Mouse (Mus musculus): Measurements from ENCODE around the gene Lzts2. TPM values are rescaled to one million over a fixed set of nuclear protein-coding genes. Genes with fewer than 3 reads are reported as not detected.

The Lzts2 gene
- polyA plus RNA-seq, 1 experiment from 2014 or later: 24.7 TPM

GRCm38 (mm10) chr19:45047417-45047934 is 33.3 kb downstream of the Lzts2 start, which contains the start of gene Sfxn3:
Gene Sfxn3 (plus strand): TSS chr19:45047503.
- H3K27ac ChIP-seq: peak within 1 kb of the TSS; percentile 87
- H3K4me1 ChIP-seq: peaks cover 43% of the 10 kb centered on the region

GRCm38 (mm10) chr19:45047935-45048643 is 33.9 kb downstream of the Lzts2 start:
- H3K27me3 ChIP-seq: peaks cover 19% of the 10 kb centered on the region
- peak overlapping the region; percentile 87 for H3K27ac ChIP-seq
- H3K36me3 ChIP-seq (ENCODE audit: poor library complexity, severe bottlenecking): peaks cover 22% of the 10 kb centered on the region
- H3K9me3 ChIP-seq (replicated peaks): no peaks in the 10 kb centered on the region
- peak overlapping the region; percentile 77 for H3K9ac ChIP-seq
- ATAC-seq: peak; percentile 65
- H3K4me2 ChIP-seq: peak overlapping the region; percentile 68
- 36% methylated on average over 11 of the region's 11 CpGs for WGBS
- peak overlapping the region; percentile 54 for H3K4me3 ChIP-seq
- peaks cover 43% of the 10 kb centered on the region for H3K4me1 ChIP-seq

More at GRCm38 (mm10) chr19:45047417-45047934, 33.3 kb downstream of the Lzts2 start, which contains the start of gene Sfxn3:
- Histone ChIP-seq H3K9ac (peak within 1 kb of the TSS; percentile 77), H3K36me3 (ENCODE audit: poor library complexity, severe bottlenecking) (peaks cover 16% of the 10 kb centered on the region), H3K27me3 (peaks cover 19% of the 10 kb centered on the region), H3K9me3 (replicated peaks) (no peaks in the 10 kb centered on the region), H3K4me3 (peak within 1 kb of the TSS; percentile 54), H3K4me2 (peak within 1 kb of the TSS; percentile 68)
- peak; percentile 86 for ATAC-seq
- WGBS: under 1% methylated on average over 26 of the region's 26 CpGs

- H3K4me1 ChIP-seq: peaks cover 43% of the 10 kb centered on the region
- H3K36me3 ChIP-seq (ENCODE audit: poor library complexity, severe bottlenecking): peaks cover 29% of the 10 kb centered on the region
- WGBS: 81% methylated on average over 12 of the region's 12 CpGs
These were observed 34.6 kb downstream of the Lzts2 start for GRCm38 (mm10) chr19:45048644-45049365.

GRCm38 (mm10) chr19:45049523-45049922 is 35.3 kb downstream of the Lzts2 start:
- H3K4me2 ChIP-seq: peak overlapping the region; percentile 68
- H3K9ac ChIP-seq: 0 out of 2 replicates have a peak overlapping the region, but pooled peaks have one; percentile 47
- no peak overlapping the region for H3K27ac ChIP-seq
- H3K4me1 ChIP-seq: peaks cover 43% of the 10 kb centered on the region
- no peak overlapping the region for H3K4me3 ChIP-seq
- no peak for ATAC-seq
- H3K36me3 ChIP-seq (ENCODE audit: poor library complexity, severe bottlenecking): peaks cover 35% of the 10 kb centered on the region
- peaks cover 16% of the 10 kb centered on the region for H3K27me3 ChIP-seq
- H3K9me3 ChIP-seq (replicated peaks): no peaks in the 10 kb centered on the region
- 83% methylated on average over 9 of the region's 9 CpGs for WGBS

More at GRCm38 (mm10) chr19:45048644-45049365, 34.6 kb downstream of the Lzts2 start:
- ATAC-seq: no peak
- no peaks in the 10 kb centered on the region for H3K9me3 ChIP-seq (replicated peaks)
- peak overlapping the region; percentile 68 for H3K4me2 ChIP-seq
- peak overlapping the region; percentile 87 for H3K27ac ChIP-seq
- H3K27me3 ChIP-seq: peaks cover 19% of the 10 kb centered on the region
- peak overlapping the region; percentile 77 for H3K9ac ChIP-seq
- H3K4me3 ChIP-seq: peak overlapping the region; percentile 54

GRCm38 (mm10) chr19:45053451-45053850 is 39.2 kb downstream of the Lzts2 start:
- H3K9me3 ChIP-seq (replicated peaks): no peaks in the 10 kb centered on the region
- peaks cover 39% of the 10 kb centered on the region for H3K4me1 ChIP-seq
- no peaks in the 10 kb centered on the region for H3K27me3 ChIP-seq
- no peak overlapping the region for H3K27ac ChIP-seq
- H3K4me3 ChIP-seq: no peak overlapping the region
- H3K4me2 ChIP-seq: no peak overlapping the region
- ATAC-seq: no peak
- no peak overlapping the region for H3K9ac ChIP-seq
- H3K36me3 ChIP-seq (ENCODE audit: poor library complexity, severe bottlenecking): peaks cover 44% of the 10 kb centered on the region
- 86% methylated on average over 8 of the region's 8 CpGs for WGBS

GRCm38 (mm10) chr19:45054892-45055690 is 40.9 kb downstream of the Lzts2 start:
- Histone ChIP-seq H3K9me3 (replicated peaks) (no peaks in the 10 kb centered on the region), H3K27me3 (no peaks in the 10 kb centered on the region), H3K9ac (no peak overlapping the region), H3K27ac (no peak overlapping the region), H3K36me3 (ENCODE audit: poor library complexity, severe bottlenecking) (peaks cover 44% of the 10 kb centered on the region), H3K4me3 (no peak overlapping the region), H3K4me1 (peaks cover 32% of the 10 kb centered on the region), H3K4me2 (no peak overlapping the region)
- WGBS: 86% methylated on average over 6 of the region's 6 CpGs
- ATAC-seq: no peak

- H3K27me3 ChIP-seq: no peaks in the 10 kb centered on the region
- H3K4me2 ChIP-seq: no peak overlapping the region
- H3K9me3 ChIP-seq (replicated peaks): no peaks in the 10 kb centered on the region
- no peak for ATAC-seq
- H3K9ac ChIP-seq: no peak overlapping the region
- peaks cover 26% of the 10 kb centered on the region for H3K4me1 ChIP-seq
- peaks cover 36% of the 10 kb centered on the region for H3K36me3 ChIP-seq (ENCODE audit: poor library complexity, severe bottlenecking)
- H3K27ac ChIP-seq: no peak overlapping the region
- WGBS: 43% methylated on average over 4 of the region's 4 CpGs
- H3K4me3 ChIP-seq: no peak overlapping the region
These were observed 42.1 kb downstream of the Lzts2 start for GRCm38 (mm10) chr19:45056364-45056763.

GRCm38 (mm10) chr19:45056908-45057698 is 42.9 kb downstream of the Lzts2 start:
- Histone ChIP-seq H3K36me3 (ENCODE audit: poor library complexity, severe bottlenecking) (peaks cover 32% of the 10 kb centered on the region), H3K9ac (peak overlapping the region; percentile 89), H3K4me1 (peaks cover 26% of the 10 kb centered on the region), H3K9me3 (replicated peaks) (no peaks in the 10 kb centered on the region), H3K4me3 (peak overlapping the region; percentile 64), H3K4me2 (peak overlapping the region; percentile 87), H3K27ac (peak overlapping the region; percentile 97; the same call in 1 of the 2 replicates), H3K27me3 (no peaks in the 10 kb centered on the region)
- 84% methylated on average over 7 of the region's 7 CpGs for WGBS
- no peak for ATAC-seq

GRCm38 (mm10) chr19:45057724-45058112 is 43.5 kb downstream of the Lzts2 start:
- H3K4me3 ChIP-seq: peak overlapping the region; percentile 64
- ATAC-seq: no peak
- no peaks in the 10 kb centered on the region for H3K27me3 ChIP-seq
- H3K9ac ChIP-seq: peak overlapping the region; percentile 89
- H3K4me2 ChIP-seq: peak overlapping the region; percentile 87
- H3K9me3 ChIP-seq (replicated peaks): no peaks in the 10 kb centered on the region
- H3K36me3 ChIP-seq (ENCODE audit: poor library complexity, severe bottlenecking): peaks cover 26% of the 10 kb centered on the region
- 47% methylated on average over 7 of the region's 7 CpGs for WGBS
- peak overlapping the region; percentile 97 for H3K27ac ChIP-seq
- H3K4me1 ChIP-seq: peaks cover 26% of the 10 kb centered on the region

GRCm38 (mm10) chr19:45058113-45058839 is 44.1 kb downstream of the Lzts2 start:
- ATAC-seq: peak; percentile 94
- Histone ChIP-seq H3K27me3 (no peaks in the 10 kb centered on the region), H3K4me2 (peak overlapping the region; percentile 87), H3K9ac (peak overlapping the region; percentile 89), H3K27ac (peak overlapping the region; percentile 97), H3K36me3 (ENCODE audit: poor library complexity, severe bottlenecking) (peaks cover 20% of the 10 kb centered on the region), H3K9me3 (replicated peaks) (no peaks in the 10 kb centered on the region), H3K4me3 (peak overlapping the region; percentile 64), H3K4me1 (peaks cover 26% of the 10 kb centered on the region)
- WGBS: under 1% methylated on average over 34 of the region's 34 CpGs
